Mouse (Mus musculus) heart, adult 9 months (tissue): ENCODE data around the gene Nap1l1.
A peak's percentile ranks its signal among the peaks of the same experiment; 100 is the strongest.

Experiments used
- DNase-seq, 2 experiments: peaks; one replicate each; pipeline ENCODE4 v3.0.0; 2022; ENCODE audit warnings: low spot score in 2 of 2

Gene Nap1l1

DNA sequence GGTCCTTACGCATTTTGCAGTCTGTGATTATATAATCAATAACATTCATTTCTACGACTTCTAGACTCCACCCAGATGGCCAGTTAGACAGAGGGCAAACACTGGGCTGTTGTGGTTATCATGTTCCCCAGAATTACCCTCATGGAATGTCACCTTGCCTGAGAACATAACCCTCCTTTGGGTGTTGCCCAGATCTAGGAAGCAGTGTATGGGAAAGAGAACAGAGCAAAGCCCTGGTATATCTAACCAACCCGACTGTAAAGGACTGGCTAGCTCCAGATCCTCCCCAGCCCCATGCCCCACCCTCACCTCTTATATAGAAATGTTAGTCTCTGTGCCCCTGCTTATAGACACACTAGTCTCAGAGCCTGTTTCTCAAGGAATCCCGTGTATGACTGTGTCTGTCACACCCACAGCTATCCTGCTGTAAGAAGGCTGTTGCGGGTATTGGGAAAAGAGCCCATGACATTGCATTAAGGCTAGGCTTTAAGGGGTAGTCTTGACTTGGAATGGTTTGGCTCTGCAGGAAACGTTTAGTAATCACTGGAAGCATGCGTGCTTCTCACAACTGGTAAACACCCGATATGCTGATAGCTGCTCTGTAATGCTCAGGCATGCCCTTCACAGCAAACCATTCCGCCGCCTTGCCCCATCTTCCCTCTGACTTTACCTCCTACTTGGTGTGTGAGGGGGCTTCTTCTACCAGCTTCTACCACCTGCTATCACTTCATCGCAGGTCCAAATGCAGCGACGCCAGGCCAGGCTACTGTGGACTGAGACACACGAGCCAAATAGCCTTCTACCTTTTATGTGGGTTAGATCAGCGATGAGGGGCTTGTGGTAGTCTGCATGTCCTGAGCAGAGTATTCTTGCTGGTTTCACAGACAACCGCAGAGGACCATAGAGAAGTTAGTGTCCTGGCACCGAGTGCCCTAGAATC is 42.3 kb downstream of the Nap1l1 start:
- DNase-seq, result no peak

DNA sequence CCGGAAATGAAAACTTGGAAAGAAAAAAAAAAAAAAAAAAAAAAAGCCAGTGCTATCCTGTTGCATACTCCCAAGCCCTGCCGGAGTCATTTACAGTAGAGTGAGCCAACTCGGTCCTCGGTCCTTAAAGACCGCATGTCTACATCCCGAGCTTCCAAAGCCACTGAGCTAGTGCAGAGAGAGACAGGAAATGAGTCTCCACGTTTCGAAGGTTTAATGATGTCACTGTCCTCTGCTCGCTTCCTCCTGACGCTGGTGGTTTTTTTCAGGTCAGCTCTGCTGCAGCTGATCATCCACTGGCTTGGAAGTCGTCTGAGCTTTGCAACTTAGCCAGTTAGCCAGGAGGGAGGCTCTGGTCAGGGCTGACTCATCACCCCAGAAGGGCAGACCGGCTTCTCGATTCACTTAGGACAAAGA is 43.2 kb downstream of the Nap1l1 start:
- peak; percentile 66 to 70 for DNase-seq

DNA sequence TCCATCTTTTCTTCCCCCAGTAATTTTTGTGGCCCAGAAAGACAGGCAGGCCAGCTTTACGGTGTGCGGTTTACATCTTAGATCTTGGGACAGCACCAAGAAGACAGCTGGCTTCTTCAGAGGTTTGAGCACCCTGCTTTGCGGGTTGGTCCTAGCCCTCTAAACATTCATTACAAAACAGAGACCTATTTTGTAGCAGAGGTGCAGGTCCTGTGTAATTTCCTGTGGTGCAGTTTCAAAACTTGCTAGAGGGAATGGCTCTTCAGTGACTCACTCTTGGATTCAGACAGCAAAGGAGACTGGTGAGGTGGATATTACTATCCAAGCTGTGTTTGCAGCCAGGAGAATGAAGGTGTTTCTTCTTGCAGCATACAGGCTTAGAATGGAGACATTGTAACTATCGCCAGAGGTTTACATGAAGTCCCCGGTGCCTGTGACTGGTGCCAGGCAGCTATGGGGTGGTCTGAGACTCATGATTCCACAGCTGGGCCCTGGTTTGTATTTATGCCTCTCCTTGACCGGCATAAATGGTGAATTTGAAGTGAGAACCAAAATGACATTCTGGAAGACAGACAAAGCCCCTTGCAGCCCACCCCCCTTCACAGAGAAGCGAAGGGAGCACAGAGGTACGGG is 43.9 kb downstream of the Nap1l1 start:
- no peak for DNase-seq

- no peak for DNase-seq
Observed at GRCm38 (mm10) chr10:111518350-111518749, 45.3 kb downstream of the Nap1l1 start.

- peak; percentile 52 to 61 for DNase-seq
Observed at GRCm38 (mm10) chr10:111519620-111520370, 46.8 kb downstream of the Nap1l1 start.

GRCm38 (mm10) chr10:111520621-111521020 is 47.6 kb downstream of the Nap1l1 start:
- no peak for DNase-seq

GRCm38 (mm10) chr10:111521636-111522035 is 48.6 kb downstream of the Nap1l1 start:
- no peak for DNase-seq

- no peak for DNase-seq
Observed at GRCm38 (mm10) chr10:111522230-111522629, 49.2 kb downstream of the Nap1l1 start.

DNA sequence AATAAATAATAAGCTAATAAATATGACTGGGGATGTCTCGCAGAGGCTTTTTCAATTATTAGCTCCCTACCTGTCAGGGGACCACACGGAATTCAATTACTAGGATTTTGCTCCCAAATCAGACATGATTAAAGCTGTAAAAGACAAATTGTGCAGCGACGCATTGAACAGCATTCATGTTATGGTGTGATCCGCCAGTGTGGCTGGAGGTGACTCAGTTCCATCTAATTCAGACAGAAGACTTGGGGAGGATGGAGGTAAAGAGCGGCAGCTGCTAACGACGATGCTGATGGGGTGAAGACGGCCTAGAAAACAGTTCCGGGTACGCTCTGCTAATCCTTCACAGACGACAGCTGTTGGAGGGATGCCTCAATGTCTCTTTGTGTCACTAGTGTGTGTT is 50.9 kb downstream of the Nap1l1 start:
- no peak for DNase-seq

DNA sequence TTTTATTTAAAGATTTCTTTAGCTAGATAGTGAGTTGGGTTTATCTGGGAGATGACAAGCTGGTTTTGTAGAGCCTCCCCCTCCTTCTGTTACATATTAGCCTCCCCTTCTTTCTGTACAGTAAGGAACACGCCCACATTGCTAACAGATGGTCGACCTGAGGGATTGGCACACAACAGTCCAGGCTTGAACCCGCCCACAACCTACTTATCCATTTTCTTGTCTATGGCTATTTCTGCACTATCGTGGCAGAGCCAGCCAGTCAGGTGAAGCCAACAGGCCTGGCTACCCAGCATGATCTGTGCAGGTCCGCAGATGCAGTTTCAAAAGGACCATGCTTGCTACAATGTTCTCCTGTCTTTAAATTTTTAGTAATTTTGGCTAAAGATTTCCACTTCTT is 54.0 kb downstream of the Nap1l1 start:
- no peak for DNase-seq

GRCm38 (mm10) chr10:111527613-111528012 is 54.6 kb downstream of the Nap1l1 start:
- no peak for DNase-seq

DNA sequence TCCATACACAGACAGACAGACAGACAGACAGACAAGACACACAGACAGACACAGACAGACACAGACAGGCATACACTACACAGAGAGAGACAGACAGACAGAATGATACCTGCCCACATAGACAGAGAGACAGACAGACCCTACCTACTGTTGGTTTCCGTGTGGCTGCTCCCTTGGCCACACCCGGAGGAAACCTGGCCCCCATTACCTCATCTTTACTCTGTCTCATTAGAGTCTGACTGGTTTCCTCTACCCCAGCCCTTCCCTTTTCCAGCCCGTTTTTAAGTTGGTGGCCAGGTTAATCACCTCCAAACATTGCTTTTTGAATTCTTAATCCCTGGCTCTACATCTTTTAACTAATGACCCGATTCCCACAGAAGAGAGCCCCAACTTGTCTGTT is 55.3 kb downstream of the Nap1l1 start:
- DNase-seq, result no peak

GRCm38 (mm10) chr10:111530398-111530797 is 57.4 kb downstream of the Nap1l1 start:
- no peak for DNase-seq

DNA sequence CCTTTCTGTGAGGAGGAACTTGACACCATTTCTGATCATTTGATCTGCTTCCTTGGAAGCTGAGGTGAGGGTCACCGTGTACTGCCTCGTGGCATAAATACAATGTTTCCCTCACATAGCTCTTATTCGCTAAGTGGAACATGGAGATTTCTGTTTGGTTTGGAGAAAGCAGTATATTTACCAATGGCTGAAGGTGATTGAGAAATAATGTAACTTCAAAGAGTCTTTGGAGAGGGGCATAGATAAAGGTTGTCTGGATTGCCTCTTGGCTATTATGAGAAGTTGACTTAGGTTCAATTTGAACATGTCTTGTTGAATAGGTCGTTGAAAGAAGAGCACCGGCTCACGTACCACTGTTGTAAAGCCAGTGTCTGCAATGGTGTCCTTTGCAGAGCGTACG is 61.7 kb downstream of the Nap1l1 start:
- DNase-seq, result no peak

GRCm38 (mm10) chr10:111537410-111537809 is 64.4 kb downstream of the Nap1l1 start:
- DNase-seq, result no peak

DNA sequence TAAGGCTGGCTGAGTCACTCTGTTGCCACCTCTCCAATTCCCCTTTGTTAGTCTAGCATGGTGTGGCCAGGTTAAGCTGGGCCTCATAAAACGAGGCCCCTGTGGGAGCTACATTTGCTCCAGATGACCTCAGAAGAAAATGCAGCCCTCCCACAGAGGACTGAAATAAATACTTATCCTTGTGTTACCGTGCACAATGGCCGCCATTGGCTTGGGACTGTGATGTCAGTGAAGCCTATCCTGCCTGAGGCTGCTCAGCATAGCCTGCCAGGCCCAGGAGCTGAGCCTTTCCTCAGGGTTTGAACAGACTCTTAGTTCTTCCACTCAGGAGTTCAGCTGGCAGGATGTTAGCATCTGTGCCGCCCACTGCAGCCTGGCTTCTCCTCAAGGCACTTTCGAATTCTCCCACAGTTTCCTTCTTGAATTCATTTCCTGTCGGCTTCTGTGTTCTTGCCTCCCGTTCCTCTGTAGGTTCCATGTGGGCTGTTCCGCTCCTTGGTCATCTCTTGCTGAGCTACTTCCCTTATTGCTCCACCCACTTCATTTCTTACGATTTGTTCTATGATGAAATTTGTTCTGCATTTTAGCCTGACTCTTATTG is 66.8 kb downstream of the Nap1l1 start:
- peak; percentile 51 to 71 for DNase-seq

DNA sequence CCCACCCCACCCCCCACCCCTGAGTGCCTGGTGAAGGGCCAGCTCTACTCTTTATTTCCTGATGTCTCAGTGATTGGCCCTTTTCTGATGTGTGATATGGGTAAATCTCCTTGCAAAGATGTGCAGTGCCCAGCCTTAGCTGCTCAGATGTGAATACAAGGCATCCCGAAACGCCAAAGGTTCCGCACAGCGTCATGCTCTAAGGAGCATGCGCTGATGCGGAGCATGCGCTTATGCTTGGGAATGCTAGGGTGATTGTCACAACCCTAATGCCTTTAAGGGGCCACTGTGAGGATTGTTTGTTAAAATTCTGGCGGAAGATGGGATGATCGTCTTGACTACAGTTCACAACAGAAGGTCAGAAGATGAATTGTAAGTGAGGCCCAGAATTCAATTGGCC is 67.7 kb downstream of the Nap1l1 start:
- DNase-seq, result no peak

- no peak for DNase-seq
Observed at GRCm38 (mm10) chr10:111543106-111543505, 70.1 kb downstream of the Nap1l1 start.

- peak; percentile 50 to 59 for DNase-seq
Observed at GRCm38 (mm10) chr10:111543781-111544260, 70.8 kb downstream of the Nap1l1 start.

DNA sequence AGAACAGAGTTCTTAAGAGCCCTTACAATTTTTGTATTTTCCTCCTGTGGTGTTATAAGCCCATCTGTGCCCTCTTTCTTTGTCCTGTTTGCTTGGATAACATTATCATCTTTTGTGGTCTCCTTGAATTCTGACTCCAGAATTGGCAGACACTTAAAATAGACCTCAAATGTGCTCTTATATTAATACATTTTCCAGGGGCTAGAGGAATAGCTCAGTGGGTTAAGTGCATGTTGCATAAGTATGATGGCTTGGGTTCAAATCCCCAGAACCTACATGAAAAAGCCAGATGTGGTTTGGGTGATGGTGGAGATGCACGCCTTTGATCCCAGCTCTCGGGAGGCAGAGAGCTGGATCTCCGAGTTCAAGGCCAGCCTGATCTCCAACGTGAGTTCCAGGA is 71.3 kb downstream of the Nap1l1 start:
- no peak for DNase-seq

DNA sequence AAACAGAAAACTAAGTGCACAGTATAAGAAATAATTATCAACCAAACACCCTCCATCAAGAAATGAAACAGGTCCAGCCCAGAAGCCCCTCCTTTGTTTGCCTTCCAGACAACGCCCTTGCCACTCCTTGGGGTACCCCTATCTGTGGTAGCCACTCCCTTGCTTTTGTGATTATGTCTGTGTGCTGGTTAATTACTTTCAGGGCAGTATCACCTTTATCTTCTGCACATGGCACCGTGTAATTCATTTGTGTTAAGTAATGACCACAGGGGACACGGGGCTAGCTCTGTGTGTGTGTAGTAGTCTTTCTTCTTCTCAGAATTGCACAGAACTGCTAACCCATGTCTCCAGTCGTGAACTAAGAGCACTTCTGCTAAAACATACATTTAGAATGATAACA is 72.6 kb downstream of the Nap1l1 start:
- no peak for DNase-seq
